Mouse (Mus musculus) stomach, embryonic 16.5 days (tissue): Measurements from ENCODE around the gene Hlx. TPM values are rescaled to one million over a fixed set of nuclear protein-coding genes. Genes with fewer than 3 reads are reported as not detected.

Experiments used
- ATAC-seq: fragments of 200-750 bp; cut with Nextera tagmentation; 2 replicates; pipeline ENCODE4 v1.8.0; 2017; ENCODE audit warnings: moderate number of reproducible peaks, moderate TSS enrichment; ENCODE audit not compliant: insufficient read depth, low FRiP score
- H3K27ac ChIP-seq: fragments of 300-500 bp; sonication (generic); 2 replicates; pipeline ENCODE4 v1.5.1; 2014; ENCODE audit warnings: low read length
- H3K27me3 ChIP-seq: fragments of 300-500 bp; sonication (generic); 2 replicates; pipeline ENCODE4 v1.6.1; 2014; ENCODE audit warnings: low read length, control low read depth, mixed read lengths; ENCODE audit not compliant: control insufficient read depth, insufficient read depth
- H3K36me3 ChIP-seq: fragments of 300-500 bp; sonication (generic); 2 replicates; pipeline ENCODE4 v1.6.1; 2014; ENCODE audit warnings: low read length; ENCODE audit not compliant: control insufficient read depth, insufficient read depth
- H3K4me1 ChIP-seq: fragments of 300-500 bp; sonication (generic); 2 replicates; pipeline ENCODE4 v1.6.1; 2014; ENCODE audit warnings: low read length, control low read depth, mixed read lengths; ENCODE audit not compliant: control insufficient read depth, insufficient read depth
- H3K4me2 ChIP-seq: fragments of 300-500 bp; sonication (generic); 2 replicates; pipeline ENCODE4 v1.6.1; 2014; ENCODE audit warnings: low read depth, low read length, mixed read lengths
- H3K4me3 ChIP-seq: fragments of 300-500 bp; sonication (generic); replicated peaks from 2 replicates; pipeline ENCODE4 v1.5.1; 2014; ENCODE audit warnings: mild to moderate bottlenecking, low read length
- H3K9ac ChIP-seq: fragments of 300-500 bp; sonication (generic); 2 replicates; pipeline ENCODE4 v1.6.1; 2014; ENCODE audit warnings: low read length
- H3K9me3 ChIP-seq: fragments of 300-500 bp; sonication (generic); replicated peaks from 2 replicates; pipeline ENCODE4 v1.6.1; 2016; ENCODE audit warnings: low read length, control low read depth; ENCODE audit not compliant: control insufficient read depth
- WGBS: fragments of 180-500 bp; shearing (Covaris S2); extraction: QIAGEN DNeasy Blood & Tissue Kit; methylation state at CpG from one replicate; pipeline ENCODE4 v1.1.7; 2014; 5-methylcytosine and 5-hydroxymethylcytosine counted together
- polyA plus RNA-seq: library from polyadenylated mRNA; unstranded; fragments of >200 nt; fragmentation: Nextera tagmentation; extraction: Ambion mirVana; gene quantifications from 2 replicates; pipeline ENCODE4 v1.2.1, GENCODE M21; 2015

The Hlx gene
- polyA plus RNA-seq, 1 experiment from 2014 or later, result 8.3 TPM

- Histone ChIP-seq H3K4me2 (no peak overlapping the region), H3K9ac (no peak overlapping the region), H3K36me3 (no peaks in the 10 kb centered on the region), H3K9me3 (no peaks in the 10 kb centered on the region), H3K4me3 (no peak overlapping the region), H3K27me3 (no peaks in the 10 kb centered on the region; the same call in 1 of the 2 replicates), H3K4me1 (no peaks in the 10 kb centered on the region), H3K27ac (no peak overlapping the region)
- no peak for ATAC-seq
- 62% methylated on average over 4 of the region's 4 CpGs for WGBS
Measured at GRCm38 (mm10) chr1:184707532-184708248, 24.7 kb downstream of the Hlx start.

- Histone ChIP-seq H3K27ac (no peak overlapping the region), H3K36me3 (no peaks in the 10 kb centered on the region), H3K4me3 (no peak overlapping the region), H3K9me3 (no peaks in the 10 kb centered on the region), H3K27me3 (no peaks in the 10 kb centered on the region; the same call in 1 of the 2 replicates), H3K9ac (no peak overlapping the region), H3K4me1 (no peaks in the 10 kb centered on the region), H3K4me2 (no peak overlapping the region)
- ATAC-seq, result no peak
- WGBS, result 52% methylated on average over 3 of the region's 3 CpGs
Measured at GRCm38 (mm10) chr1:184704901-184705300, 27.5 kb downstream of the Hlx start.

- no peaks in the 10 kb centered on the region for H3K9me3 ChIP-seq
- H3K27ac ChIP-seq, result no peak overlapping the region
- no peaks in the 10 kb centered on the region for H3K4me1 ChIP-seq
- ATAC-seq, result no peak
- no peak overlapping the region for H3K9ac ChIP-seq
- H3K27me3 ChIP-seq, result no peaks in the 10 kb centered on the region
- no peak overlapping the region for H3K4me3 ChIP-seq
- H3K4me2 ChIP-seq, result no peak overlapping the region
- WGBS, result 71% methylated on average over 1 of the region's 1 CpGs
- H3K36me3 ChIP-seq, result no peaks in the 10 kb centered on the region
Measured at GRCm38 (mm10) chr1:184699295-184699694, 33.1 kb downstream of the Hlx start.

GRCm38 (mm10) chr1:184695451-184695850 is 37.0 kb downstream of the Hlx start:
- Histone ChIP-seq H3K4me1 (no peaks in the 10 kb centered on the region), H3K4me2 (no peak overlapping the region), H3K9me3 (no peaks in the 10 kb centered on the region), H3K9ac (no peak overlapping the region), H3K36me3 (no peaks in the 10 kb centered on the region), H3K4me3 (no peak overlapping the region), H3K27me3 (no peaks in the 10 kb centered on the region), H3K27ac (no peak overlapping the region)
- 66% methylated on average over 2 of the region's 2 CpGs for WGBS
- ATAC-seq, result no peak

- ATAC-seq, result no peak
Measured at GRCm38 (mm10) chr1:184692204-184692904, 40.1 kb downstream of the Hlx start.

GRCm38 (mm10) chr1:184691240-184691639 is 41.2 kb downstream of the Hlx start:
- Histone ChIP-seq H3K27me3 (0 out of 2 replicates have a peak, but pooled peaks cover 5% of the 10 kb centered on the region), H3K9ac (no peak overlapping the region), H3K36me3 (no peaks in the 10 kb centered on the region), H3K4me1 (no peaks in the 10 kb centered on the region), H3K9me3 (no peaks in the 10 kb centered on the region), H3K4me3 (no peak overlapping the region), H3K4me2 (no peak overlapping the region), H3K27ac (no peak overlapping the region)
- no peak for ATAC-seq
- WGBS, result 73% methylated on average over 8 of the region's 8 CpGs

More at GRCm38 (mm10) chr1:184692204-184692904, 40.1 kb downstream of the Hlx start:
- no peak overlapping the region for H3K9ac ChIP-seq
- no peak overlapping the region for H3K4me2 ChIP-seq
- H3K36me3 ChIP-seq, result no peaks in the 10 kb centered on the region
- no peak overlapping the region for H3K27ac ChIP-seq
- 37% methylated on average over 10 of the region's 10 CpGs for WGBS
- H3K27me3 ChIP-seq, result 0 out of 2 replicates have a peak, but pooled peaks cover 5% of the 10 kb centered on the region
- H3K4me1 ChIP-seq, result no peaks in the 10 kb centered on the region
- no peaks in the 10 kb centered on the region for H3K9me3 ChIP-seq
- H3K4me3 ChIP-seq, result no peak overlapping the region

GRCm38 (mm10) chr1:184688026-184688425 is 44.4 kb downstream of the Hlx start:
- 16% methylated on average over 7 of the region's 7 CpGs for WGBS
- Histone ChIP-seq H3K4me3 (no peak overlapping the region), H3K27ac (no peak overlapping the region), H3K4me1 (no peaks in the 10 kb centered on the region), H3K4me2 (no peak overlapping the region), H3K9ac (no peak overlapping the region), H3K36me3 (no peaks in the 10 kb centered on the region), H3K9me3 (no peaks in the 10 kb centered on the region), H3K27me3 (0 out of 2 replicates have a peak, but pooled peaks cover 5% of the 10 kb centered on the region)
- no peak for ATAC-seq

- Histone ChIP-seq H3K4me1 (no peaks in the 10 kb centered on the region), H3K4me3 (no peak overlapping the region), H3K9ac (no peak overlapping the region), H3K4me2 (no peak overlapping the region), H3K9me3 (no peaks in the 10 kb centered on the region), H3K36me3 (no peaks in the 10 kb centered on the region), H3K27ac (no peak overlapping the region), H3K27me3 (0 out of 2 replicates have a peak, but pooled peaks cover 5% of the 10 kb centered on the region)
- 13% methylated on average over 4 of the region's 4 CpGs for WGBS
- no peak for ATAC-seq
Measured at GRCm38 (mm10) chr1:184687512-184687911, 44.9 kb downstream of the Hlx start.

- no peak overlapping the region for H3K4me2 ChIP-seq
- H3K4me1 ChIP-seq, result no peaks in the 10 kb centered on the region
- no peaks in the 10 kb centered on the region for H3K36me3 ChIP-seq
- H3K27ac ChIP-seq, result no peak overlapping the region
- peaks cover 3% of the 10 kb centered on the region; the same call in 1 of the 2 replicates for H3K27me3 ChIP-seq
- no peak for ATAC-seq
- no peak overlapping the region for H3K4me3 ChIP-seq
- no peaks in the 10 kb centered on the region for H3K9me3 ChIP-seq
- H3K9ac ChIP-seq, result no peak overlapping the region
- WGBS, result 62% methylated on average over 6 of the region's 6 CpGs
Measured at GRCm38 (mm10) chr1:184683541-184683940, 48.9 kb downstream of the Hlx start.
